Mouse (Mus musculus) lung, adult 2 months (tissue): Measurements from ENCODE around the gene Cldn3.

Source experiments
- CTCF ChIP-seq: fragments of 200-500 bp; IDR thresholded peaks from 2 replicates; pipeline ENCODE4 v1.5.1; 2011; ENCODE audit warnings: mild to moderate bottlenecking, low read length, control low read depth; ENCODE audit not compliant: insufficient read depth
- POLR2A ChIP-seq: fragments of 200-500 bp; IDR thresholded peaks from 2 replicates; pipeline ENCODE4 v1.6.1; 2011; ENCODE audit warnings: low read depth, mild to moderate bottlenecking, control low read depth, low read length, borderline replicate concordance; ENCODE audit errors: extremely low read depth

DNA sequence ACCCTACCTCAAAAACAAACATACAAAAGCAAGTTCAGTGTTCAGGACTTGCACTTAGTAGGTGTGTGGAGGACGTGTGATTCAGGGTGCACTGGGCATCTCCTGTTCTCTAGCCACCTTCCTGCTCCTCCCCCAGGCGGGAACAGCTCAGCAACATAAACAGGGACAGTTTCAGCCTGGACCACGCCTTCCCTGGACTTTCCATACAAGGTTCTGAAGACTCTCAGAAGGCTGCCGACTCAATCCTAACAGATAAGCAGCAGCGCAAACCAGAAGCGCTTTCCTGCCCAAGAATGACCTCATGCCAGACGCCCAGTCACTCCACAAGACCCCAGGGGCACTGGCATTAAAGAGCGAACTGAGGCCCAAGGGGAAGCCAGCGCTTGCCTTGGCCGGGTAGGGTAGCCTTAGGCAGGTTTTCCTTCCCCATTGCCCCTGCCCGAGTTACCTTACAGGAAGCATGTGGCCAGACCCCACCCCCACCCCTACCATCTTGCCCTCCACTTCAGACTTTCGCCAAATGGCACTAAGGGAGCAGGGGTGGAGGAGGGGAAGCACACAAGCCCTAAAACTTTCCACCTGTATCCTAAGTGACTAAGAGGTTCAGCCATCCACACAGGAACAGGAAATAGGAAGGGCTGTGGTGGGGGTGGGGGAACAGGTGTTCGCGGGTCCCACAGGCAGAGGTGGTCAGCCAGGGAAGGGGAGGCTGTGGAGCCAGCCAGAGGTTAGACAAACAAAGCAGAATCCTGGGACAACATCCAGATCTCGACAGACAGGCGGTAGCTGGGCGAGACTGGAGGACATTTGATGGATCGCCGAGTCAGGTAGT lies 34.7 kb upstream of the Cldn3 start:
- TF ChIP-seq CTCF (no peak), POLR2A (no peak)
